Mouse (Mus musculus): ENCODE data around the gene Txn1.

The Txn1 gene

DNA sequence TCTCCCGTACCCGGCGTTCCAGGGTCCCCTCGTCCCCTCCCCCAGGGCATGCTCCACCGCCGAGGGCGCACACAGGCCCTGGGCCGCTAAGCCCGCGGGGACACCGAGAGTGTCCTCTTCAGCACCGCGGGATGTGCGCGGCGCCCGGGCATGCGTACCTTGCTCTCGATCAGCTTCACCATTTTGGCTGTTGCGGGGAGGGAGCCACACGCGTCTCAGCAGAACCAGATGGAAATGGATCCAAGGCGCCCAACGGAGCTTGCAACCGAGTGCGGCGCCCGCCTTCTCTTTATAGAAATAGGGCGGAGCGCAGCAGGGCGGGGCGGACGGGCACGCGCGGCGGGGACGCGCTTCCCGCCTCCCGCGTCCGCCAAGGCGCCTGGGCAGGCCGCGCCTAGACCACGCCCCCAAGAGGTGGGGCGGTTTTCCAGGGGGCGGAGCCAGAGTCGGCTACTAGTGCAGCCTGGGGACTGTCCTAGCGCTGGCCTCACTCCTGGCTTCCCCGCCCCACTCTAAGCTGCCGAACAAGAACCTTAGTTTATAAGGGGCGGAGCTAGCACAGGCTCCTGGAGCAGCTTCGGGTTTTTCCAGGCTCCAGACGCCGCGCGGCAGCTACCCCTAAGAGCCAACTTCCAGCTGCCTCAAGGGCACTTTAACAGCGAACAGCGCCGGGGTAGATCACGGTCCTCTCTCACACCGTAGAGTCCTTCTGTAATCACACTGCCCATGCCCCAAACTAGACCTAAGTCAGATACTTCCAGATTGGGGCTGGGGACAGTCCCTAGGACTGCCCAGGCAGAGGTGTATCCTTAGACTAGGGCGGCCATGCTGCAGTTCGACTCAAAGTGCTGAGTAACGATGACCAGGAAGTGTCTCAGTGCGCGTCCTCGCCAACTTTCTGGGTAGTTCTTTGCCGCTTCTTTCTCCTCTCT lies at the start of gene Txn1:
Txn1 (minus strand) TSS at position 383 of the 932 bp plus-strand sequence.
- DNase-seq (ENCODE audit: low read depth, low spot score), result peak; percentile 99

DNA sequence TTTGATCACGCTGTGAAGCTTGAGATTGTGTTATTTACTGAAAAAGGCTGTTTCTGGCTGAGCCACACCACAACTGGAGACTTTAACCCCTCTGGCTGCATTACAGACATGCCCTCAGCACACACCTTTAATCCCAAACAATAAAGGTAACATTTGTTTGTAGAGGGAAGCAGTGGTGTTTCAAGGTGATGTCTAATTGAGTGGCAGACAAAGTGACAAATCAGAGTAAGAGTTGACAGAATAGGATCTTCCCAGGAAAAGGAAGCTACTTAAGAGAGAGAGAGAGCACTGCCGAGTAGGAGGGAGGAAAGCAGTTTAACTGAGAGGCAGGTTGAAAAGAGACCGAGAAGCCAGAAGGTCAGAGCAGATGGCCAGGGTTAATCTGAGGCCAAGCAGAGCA lies 47.3 kb upstream of the Txn1 start:
- DNase-seq (ENCODE audit: low read depth, low spot score), result no peak

DNA sequence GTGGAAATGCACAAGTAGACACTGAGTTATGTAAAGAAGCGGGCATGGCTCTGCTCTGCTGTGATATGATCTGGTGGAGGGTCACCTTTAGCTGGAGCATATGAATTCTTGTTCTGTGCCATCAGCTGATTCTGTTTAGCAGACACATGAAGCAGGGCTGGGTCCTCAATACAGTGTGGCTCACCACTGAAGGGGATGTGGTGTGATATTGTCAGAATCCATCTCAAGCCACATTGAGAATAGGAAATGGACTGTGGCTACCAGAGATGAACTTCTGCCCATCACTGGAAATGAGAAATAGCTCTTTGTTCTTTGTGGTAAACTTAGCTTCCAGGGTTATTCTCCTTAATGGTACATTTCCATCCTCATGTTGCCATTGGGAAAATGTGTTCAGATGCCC lies 35.2 kb upstream of the Txn1 start:
- no peak for DNase-seq (ENCODE audit: low read depth, low spot score)

DNA sequence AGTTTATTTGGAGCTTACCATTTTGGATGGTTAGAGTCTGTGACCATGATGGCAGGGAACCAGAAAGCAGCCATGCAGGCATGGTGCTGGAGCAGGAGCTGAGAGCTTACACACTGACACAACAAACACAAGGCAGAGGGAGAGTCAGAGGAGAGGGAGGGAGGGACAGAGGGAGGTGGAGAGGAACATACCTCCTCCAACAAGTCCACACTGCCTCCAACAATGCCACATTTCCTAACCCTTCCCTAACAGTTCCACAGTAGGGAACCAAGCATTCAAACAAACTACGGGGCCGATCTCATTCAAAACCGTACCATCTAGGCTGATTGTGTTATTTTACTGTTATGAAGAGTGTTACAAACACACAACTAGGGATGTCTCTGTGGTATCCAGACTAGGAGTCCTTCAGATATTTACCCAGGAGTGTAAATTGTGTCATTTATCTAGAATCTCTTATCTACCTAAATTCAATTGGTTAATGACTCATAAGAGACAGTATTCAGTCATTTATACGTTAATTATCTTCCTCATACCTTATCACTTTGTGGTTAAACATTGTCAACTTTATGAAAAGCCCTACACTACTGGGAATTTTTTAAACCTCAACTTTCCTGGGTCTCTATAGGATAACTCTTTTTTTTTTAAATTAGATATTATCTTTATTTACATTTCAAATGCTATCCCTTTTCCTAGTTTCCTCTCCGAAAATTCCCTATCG lies 18.3 kb upstream of the Txn1 start:
- no peak for DNase-seq (ENCODE audit: low read depth, low spot score)

DNA sequence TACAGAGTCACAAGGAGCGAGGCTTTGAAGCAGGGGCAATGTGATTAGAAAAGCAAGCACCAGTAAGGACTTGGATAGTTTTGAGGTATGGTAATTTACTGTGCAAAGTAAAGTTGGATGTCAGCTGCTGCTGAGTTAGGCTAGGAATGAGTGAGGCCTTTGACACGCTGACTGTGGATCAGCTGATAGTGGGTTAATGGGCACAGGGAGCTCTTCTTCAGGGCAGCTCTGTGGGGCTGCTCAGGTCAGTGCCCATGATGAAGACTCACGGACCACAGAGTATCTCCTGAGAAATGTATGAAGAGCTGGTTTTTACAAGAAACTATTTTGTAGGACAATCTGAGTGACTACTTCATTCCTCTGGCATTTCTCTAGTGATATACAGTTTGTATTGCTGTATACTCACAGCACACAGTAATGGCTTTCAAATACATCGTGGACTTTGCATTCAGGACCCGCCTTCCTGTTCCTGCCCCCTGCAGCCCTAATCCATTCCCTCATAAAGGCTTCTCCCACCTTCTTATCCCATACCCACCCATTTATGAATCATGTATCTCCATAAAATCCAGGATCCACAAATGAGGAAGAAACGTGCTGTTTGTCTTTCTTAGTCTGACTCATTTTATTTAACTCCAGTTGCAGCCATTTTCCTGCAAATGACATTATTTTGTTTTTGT lies 17.5 kb upstream of the Txn1 start:
- DNase-seq (ENCODE audit: low read depth, low spot score), result no peak

DNA sequence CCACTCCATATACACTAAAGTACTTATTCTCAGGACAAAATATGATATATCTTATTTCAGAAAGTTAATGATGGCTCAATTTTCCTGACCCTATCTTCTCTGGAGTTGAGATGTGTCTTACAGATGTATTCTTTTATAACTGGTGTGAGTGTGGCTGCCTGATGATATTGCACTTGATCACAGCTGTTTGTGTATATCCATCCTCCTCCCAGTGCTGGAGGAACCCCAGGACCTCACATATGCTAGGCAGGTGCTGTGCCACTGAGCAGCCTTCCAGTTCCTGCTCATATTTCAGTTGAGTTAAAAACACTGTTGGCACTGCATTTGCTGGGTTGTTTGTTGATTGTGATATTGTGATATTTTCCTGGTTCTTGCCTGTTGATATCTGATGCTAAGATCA lies 14.1 kb upstream of the Txn1 start:
- DNase-seq (ENCODE audit: low read depth, low spot score), result no peak

DNA sequence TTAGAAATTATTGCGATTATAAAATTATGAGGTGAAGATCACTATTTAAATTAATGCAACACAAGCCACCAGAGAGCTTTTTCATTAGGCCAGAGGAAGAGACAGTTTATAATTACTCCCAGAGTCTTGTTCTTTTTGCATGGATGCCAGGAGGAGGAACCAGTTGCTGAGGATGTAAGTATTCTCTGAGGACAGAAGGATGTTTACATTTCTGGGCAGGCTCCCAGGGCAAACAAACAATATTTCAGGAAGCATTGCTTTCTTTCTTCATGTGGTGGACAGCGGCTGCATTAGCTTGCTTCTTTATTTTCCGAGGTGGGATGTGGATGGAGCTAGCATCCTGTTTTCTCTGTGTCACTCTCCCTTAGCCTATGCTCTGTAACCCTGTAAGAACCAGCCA lies 11.0 kb upstream of the Txn1 start:
- DNase-seq (ENCODE audit: low read depth, low spot score), result no peak

DNA sequence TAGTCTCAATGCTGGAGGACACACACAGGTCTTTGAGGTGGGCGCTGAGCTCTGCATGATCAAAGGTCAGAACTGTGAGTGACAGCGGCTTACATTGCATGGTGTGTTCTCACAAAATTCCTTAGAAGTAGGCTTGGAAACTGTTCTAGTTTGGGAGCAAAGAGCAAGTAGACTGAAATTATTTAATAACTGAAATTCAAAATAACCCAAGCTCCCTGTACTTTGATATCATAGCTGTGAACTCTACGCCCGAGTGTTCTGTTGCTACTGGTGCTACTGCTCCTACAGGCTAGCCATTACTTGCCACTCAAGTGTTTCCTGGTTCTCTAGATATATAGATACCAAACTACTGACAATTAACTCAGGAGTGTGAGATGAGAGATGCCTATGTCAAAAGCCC lies 9.3 kb upstream of the Txn1 start:
- no peak for DNase-seq (ENCODE audit: low read depth, low spot score)

DNA sequence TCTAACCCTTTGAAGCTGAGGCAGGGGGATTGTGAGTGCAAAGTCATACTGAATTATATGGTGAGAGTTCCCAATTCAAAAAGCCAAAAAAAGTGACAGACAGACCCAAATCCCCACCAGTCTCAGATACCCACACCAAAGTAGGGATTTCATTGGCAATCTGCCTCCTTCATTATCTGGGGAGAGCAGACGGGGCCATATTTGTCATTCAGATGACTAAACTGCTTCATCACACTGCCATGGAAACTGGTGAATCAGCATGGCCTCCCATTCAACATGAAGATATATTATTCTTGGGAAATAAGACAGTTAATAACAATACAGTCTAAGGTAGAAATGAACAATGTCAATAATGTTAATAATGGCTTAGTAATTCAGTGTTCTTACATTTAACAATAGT lies 7.9 kb upstream of the Txn1 start:
- DNase-seq (ENCODE audit: low read depth, low spot score), result no peak

DNA sequence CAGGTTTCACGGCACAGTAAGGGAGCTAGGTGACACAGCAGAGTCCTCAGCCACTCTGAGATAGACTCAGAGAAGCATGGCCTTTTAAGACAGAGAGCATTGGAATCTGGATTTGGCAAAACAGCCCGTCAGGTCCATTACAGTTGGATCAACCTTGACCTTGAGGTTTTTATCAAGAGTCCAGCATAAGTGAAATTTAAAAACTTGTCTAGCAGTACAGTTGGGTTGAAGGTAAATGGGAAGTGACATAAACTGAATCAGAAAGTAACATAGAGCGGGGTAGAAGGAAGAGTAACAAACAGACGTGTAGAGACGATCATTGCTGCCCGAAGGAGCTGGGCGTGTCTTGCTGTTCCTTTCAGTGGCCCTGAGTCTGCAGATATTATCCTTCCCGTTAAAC lies 2.8 kb upstream of the Txn1 start:
- no peak for DNase-seq (ENCODE audit: low read depth, low spot score)

DNA sequence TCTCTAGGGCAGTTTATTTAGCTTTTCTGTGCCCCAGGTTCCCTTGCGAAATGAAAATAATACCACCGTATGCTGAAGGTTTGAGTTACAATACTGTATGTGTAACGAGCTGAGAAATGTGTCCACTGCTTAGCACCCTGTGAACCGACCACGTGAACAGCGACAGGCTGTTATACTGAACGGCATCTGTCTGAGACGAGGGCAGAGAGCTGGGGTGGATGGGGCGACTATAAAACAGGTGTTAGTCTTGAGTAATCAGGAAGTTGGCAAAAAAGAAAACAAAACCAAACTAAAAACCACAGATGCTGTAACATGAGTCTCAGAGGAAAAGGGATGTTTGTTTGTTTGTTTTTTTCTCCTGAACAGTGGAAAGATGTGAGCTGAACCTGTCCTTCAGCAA lies 1.9 kb upstream of the Txn1 start:
- no peak for DNase-seq (ENCODE audit: low read depth, low spot score)

DNA sequence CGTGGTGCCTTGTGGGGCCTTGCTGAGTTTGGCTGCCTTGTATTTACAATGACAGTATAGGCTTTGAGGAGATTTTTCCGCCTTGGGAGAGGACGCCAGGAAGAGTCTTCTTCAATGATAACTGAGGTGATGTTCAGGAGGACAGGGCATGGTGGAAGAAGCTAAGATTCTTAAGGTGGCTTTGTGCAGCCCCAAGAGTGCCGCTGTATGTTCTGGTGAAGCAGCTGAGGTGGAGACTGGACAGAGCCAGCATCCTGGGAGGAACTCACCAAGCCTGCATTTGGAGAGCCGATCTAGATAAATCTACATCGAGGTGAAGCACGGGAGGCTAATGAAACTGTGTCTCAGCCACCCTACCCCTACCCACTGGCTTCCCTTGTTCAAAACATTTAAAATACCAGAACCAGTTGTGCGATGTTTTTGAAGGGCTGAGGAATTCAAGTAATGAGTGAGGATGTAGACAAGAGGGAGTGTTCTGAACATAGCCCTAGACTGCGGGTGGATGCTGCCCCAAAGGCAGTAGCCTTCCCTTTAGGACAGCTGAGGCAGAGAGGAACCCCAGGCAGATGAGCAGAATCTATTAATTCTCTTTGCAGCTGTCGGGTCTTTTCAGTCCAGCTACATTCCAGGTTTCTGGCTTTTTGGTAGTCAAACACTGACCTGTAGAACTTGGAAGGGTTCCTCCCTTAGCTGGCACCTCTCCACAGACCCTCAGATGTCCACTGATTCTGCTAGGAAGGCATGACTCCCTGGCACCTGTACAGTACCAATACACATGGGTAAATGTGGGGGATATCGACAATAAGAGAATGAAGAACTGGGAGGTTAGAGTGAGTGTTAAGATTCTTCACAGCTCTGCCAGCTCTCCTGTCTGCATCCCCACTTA lies 1.2 kb upstream of the Txn1 start:
- no peak for DNase-seq (ENCODE audit: low read depth, low spot score)

DNA sequence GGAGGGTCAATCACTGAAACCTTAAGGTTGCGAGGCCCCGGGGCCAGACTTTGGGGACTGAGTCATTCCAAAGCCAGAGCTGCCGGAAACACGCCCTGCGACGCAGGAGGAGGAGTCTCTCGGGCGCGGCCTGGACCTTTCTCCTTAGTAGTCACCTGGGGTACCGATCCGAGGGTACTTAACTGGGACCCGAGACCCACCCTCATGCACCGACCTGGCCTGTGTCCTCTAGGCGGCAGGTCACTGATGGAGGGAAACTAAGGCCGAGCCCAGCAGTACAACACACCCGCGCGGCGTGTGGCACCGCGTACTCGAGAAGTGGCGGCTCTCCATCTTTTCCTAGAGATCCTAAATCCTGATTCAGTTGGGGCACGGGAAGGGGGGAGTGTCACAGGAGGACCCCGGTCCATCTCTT lies 660 bp downstream of the Txn1 start:
- peak; percentile 40 for DNase-seq (ENCODE audit: low read depth, low spot score)

DNA sequence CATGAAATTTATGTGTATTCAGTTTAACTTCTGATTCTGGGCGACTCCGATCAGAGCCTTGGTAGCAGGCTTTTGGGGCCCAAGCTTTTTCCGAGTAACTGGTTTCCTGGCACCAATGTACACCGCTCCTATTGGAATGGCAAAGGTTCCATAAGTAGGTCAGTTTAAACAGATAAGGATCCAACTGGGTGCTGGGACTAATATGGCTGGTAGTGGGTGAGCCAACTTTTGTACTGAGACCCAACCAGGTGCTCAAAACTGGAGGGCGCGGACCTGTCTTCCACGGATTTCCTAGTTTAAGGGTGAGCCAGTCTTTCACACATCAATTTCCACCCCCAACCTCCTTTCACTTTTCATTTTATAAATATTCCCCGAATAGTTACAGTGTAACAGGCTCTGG lies 1.2 kb downstream of the Txn1 start:
- DNase-seq (ENCODE audit: low read depth, low spot score), result no peak

DNA sequence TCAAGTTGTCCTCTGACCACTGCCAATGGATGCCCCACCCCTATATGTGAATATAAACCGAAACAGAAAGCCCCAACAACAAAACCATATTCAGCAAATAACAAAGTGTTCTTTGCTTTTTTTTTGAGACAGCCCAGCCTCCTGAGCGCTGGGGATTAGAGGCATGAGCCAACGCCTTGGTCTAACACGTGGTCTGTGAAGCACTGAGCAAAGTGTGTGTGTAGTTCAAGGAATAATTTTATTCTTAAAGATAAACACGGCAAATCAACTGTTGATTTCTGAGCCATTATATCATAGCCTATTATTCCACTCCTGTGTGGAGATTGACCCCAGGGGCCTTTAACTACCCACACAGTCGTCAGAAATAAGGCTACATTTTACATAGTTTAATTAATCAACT lies 1.6 kb downstream of the Txn1 start:
- DNase-seq (ENCODE audit: low read depth, low spot score), result peak; percentile 36

DNA sequence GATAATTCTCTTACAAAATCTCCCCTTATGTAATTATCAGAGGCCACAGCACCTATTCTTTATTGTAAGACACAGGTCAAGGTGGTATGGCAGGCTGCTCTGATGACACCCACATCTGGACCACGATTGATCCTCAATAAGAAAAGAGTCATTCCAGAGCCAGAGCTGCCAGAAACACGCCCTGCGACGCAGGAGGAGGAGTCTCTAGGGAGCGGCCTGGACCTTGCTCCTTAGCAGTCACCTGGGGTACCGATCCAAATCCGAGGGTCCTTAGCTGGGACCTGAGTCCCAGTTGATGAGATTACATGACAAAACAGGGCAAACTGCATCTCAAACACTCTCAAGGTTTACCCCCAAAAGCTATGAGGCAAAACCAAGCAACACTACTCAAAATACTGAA lies 2.4 kb downstream of the Txn1 start:
- no peak for DNase-seq (ENCODE audit: low read depth, low spot score)

DNA sequence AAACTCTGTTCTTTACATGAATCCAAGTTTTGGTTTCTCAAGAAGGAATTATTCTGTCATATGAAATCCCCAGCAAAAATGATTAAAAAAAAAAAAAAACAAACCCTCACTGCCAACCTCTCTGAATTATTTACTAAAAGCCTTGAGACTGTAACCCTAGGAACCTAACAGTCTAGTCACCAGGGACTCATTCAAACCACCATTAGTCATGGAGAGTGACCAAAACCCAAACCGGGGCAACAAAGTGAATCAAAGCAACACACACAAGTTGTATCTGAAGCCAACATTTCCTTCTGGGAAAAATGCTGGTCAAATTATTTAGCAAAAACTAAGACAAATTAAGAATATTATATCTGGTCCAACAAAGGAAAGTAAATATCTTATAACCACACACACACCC lies 3.3 kb downstream of the Txn1 start:
- peak; percentile 54 for DNase-seq (ENCODE audit: low read depth, low spot score)

DNA sequence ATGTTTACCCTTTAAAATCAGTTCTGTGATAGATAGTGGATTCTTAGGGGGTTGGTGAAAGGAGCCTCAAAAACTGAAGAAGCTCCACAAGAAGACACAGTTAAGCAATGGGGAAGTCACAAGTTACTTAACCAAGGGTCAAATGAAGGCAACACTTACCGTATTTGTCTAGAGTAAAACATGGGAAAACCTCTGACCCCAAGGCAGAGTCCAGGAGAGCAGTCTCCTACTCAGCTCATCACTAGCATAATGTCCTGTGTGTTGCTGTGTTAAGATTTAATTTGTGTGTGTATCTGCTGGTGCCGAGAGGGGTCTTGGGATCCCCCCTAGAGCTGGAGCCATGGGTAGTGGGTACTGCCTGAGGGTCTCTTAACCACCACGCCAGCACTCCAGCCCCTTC lies 3.8 kb downstream of the Txn1 start:
- no peak for DNase-seq (ENCODE audit: low read depth, low spot score)

DNA sequence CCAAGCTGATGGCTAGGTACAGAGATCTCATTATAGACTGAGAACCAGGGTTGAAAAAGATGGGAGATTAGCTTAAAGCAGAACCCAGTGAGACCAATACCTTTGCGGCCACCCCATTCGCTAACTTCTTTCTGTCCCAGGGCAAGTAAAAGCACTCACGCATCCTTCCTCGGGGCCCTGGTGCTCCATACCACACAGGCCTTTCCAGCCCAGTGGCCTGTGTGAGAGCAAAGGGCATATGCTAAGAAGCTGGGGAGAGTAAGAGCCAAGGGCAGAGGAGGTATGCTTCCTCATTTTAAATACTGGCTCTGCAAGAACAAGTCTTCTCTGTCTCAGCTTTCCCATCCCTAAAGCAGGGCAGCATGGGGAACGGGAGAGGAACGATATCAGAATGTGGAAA lies 6.3 kb downstream of the Txn1 start:
- DNase-seq (ENCODE audit: low read depth, low spot score), result no peak

DNA sequence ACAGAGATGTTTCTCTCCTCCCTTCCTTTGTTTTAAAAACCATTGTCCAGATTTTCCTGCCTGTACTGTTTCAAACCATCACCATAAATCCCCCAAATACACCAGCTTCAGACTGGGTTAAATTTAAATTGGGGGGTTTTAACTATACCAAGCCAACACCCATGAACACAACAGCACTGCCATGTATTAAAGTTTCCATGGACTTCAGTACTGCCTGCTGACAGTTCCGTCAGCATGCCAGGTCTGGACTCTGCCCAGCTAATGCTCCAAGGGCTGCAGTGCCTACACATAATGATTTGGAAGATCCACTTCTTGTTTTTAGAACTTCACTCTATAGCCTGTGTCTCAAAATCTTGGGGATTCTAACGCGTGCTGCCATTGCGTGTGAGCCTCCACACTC lies 8.7 kb downstream of the Txn1 start:
- DNase-seq (ENCODE audit: low read depth, low spot score), result no peak

DNA sequence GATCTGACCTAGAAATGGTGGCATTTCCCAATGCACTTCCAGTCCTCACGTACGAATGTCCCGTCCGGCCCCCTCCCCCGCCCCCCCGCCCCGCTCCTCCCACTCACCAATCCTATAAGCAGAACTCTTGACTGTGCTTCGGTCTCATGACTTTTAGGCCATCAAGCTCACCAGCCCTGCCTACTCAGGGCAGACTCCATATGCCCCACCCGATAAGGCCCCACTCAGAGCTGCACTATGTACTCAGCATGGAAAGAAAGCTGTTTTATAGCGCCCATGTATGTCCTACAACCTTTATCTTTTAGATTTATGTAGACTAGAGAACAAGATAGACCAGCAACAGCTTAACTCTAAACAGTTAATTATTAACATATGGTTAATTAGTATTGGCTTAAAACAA lies 9.2 kb downstream of the Txn1 start:
- DNase-seq (ENCODE audit: low read depth, low spot score), result no peak

DNA sequence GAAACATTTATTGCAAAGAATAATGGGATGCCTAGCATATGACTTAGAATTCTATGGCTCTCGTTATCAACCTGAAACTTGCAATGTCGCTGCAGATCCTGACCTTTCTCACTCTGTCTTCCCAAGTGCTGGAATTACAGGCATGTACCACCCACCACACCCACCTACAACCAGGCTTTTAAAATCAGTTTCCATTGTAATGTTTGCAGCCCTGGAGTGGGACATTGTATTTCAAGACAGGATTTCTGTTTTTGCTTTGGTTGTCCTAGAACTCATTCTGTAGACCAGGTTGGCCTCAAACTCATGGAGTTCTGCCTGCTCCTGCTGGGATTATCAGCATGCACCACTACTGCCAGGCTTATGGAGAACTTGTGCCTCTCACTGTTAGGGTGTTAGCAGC lies 13.3 kb downstream of the Txn1 start:
- no peak for DNase-seq (ENCODE audit: low read depth, low spot score)

Data from skeletal muscle tissue, adult 2 months (tissue).